ENCODE assay signal across 8 mouse cellular contexts in the genomic region with DNA sequence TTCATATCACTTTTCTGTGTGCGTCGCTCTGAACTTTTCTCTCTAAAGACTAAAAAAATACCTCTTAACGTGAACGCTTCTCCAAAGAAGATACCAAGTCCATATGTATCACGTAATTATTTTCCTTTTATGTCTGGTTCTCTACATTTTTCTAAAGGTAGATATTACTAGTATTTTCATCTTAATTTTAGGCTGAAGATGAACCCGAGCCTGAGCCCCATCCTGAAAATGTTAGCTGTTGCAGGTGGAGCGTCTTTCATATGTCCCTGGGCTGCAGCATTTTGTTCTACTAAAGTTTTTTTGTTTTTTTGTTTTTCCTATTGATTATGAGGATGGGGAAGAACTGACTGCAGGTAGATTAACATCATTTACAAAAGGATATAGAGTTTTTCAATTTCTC. TPM values are rescaled to one million over a fixed set of nuclear protein-coding genes. Genes with fewer than 3 reads are reported as not detected.
DNase-seq lines count a peak whose midpoint lies in the region; ATAC-seq and TF ChIP-seq lines count a peak whose summit lies in the region.

No protein-coding gene starts in this region.

- H3K27ac ChIP-seq in layer of hippocampus, adult 2 months = peak overlapping the region; percentile 88
- peak overlapping the region; percentile 81 for H3K27ac ChIP-seq in embryonic facial prominence, embryonic 12.5 days
- H3K27ac ChIP-seq in intestine, embryonic 16.5 days (ENCODE audit: low read length) = peak overlapping the region; percentile 58
- peak overlapping the region; percentile 68 for H3K27ac ChIP-seq in neural tube, embryonic 13.5 days (replicated peaks)

- under 1% methylated on average over 7 of the region's 7 CpGs for WGBS in embryonic facial prominence, embryonic 12.5 days
- under 1% methylated on average over 7 of the region's 7 CpGs for WGBS in intestine, embryonic 16.5 days
- WGBS in neural tube, embryonic 13.5 days = 2% methylated on average over 7 of the region's 7 CpGs

- no peaks in the 10 kb centered on the region for H3K9me3 ChIP-seq in embryonic facial prominence, embryonic 12.5 days
- no peaks in the 10 kb centered on the region for H3K9me3 ChIP-seq in intestine, embryonic 16.5 days (ENCODE audit: control insufficient read depth, low read length)
- no peaks in the 10 kb centered on the region for H3K9me3 ChIP-seq in neural tube, embryonic 13.5 days

- peak overlapping the region; percentile 47 for H3K4me2 ChIP-seq in embryonic facial prominence, embryonic 12.5 days (replicated peaks)
- peak overlapping the region; percentile 49 for H3K4me2 ChIP-seq in intestine, embryonic 16.5 days (ENCODE audit: low read depth, low read length)
- H3K4me2 ChIP-seq in neural tube, embryonic 13.5 days = peak overlapping the region; percentile 69

- no peak for DNase-seq in layer of hippocampus, adult 2 months (ENCODE audit: low spot score in 2 of 2)
- no peak for DNase-seq in layer of hippocampus, postnatal 36 days
- no peak for DNase-seq in gastrocnemius, adult 8-10 months (ENCODE audit: low spot score in 2 of 2)
- DNase-seq in kidney, adult 18-20 months = no peak

- H3K9ac ChIP-seq in embryonic facial prominence, embryonic 12.5 days = 0 out of 2 replicates have a peak overlapping the region, but pooled peaks have one; percentile 50
- peak overlapping the region; percentile 59 for H3K9ac ChIP-seq in intestine, embryonic 16.5 days (ENCODE audit: low read depth, low read length)
- peak overlapping the region; percentile 58 for H3K9ac ChIP-seq in neural tube, embryonic 13.5 days

- TF ChIP-seq CTCF in layer of hippocampus, adult 2 months (conservative IDR thresholded peaks at IDR 0.05) = no peak

- H3K27me3 ChIP-seq in embryonic facial prominence, embryonic 12.5 days = no peaks in the 10 kb centered on the region
- H3K27me3 ChIP-seq in intestine, embryonic 16.5 days (replicated peaks; ENCODE audit: control insufficient read depth, insufficient read depth, low read length) = no peaks in the 10 kb centered on the region
- H3K27me3 ChIP-seq in neural tube, embryonic 13.5 days = no peaks in the 10 kb centered on the region

- peak overlapping the region; percentile 75 for H3K4me3 ChIP-seq in layer of hippocampus, adult 2 months
- H3K4me3 ChIP-seq in embryonic facial prominence, embryonic 12.5 days = peak overlapping the region; percentile 50
- H3K4me3 ChIP-seq in intestine, embryonic 16.5 days (ENCODE audit: low read length) = peak overlapping the region; percentile 67
- peak overlapping the region; percentile 55 for H3K4me3 ChIP-seq in neural tube, embryonic 13.5 days

- H3K36me3 ChIP-seq in embryonic facial prominence, embryonic 12.5 days = peaks cover 19% of the 10 kb centered on the region
- no peaks in the 10 kb centered on the region for H3K36me3 ChIP-seq in intestine, embryonic 16.5 days (ENCODE audit: control insufficient read depth, insufficient read depth, low read length)
- peaks cover 15% of the 10 kb centered on the region for H3K36me3 ChIP-seq in neural tube, embryonic 13.5 days

- no peak for ATAC-seq in embryonic facial prominence, embryonic 12.5 days (ENCODE audit: insufficient number of reproducible peaks, insufficient read depth, low FRiP score, low TSS enrichment)
- no peak for ATAC-seq in intestine, embryonic 16.5 days
- no peak for ATAC-seq in neural tube, embryonic 13.5 days (ENCODE audit: low read depth)
- no peak for ATAC-seq in inflammation-experienced regulatory T-cells, adult 6 months

- H3K4me1 ChIP-seq in embryonic facial prominence, embryonic 12.5 days = peaks cover 13% of the 10 kb centered on the region; the same call in 1 of the 2 replicates
- peaks cover 5% of the 10 kb centered on the region; the same call in 1 of the 2 replicates for H3K4me1 ChIP-seq in intestine, embryonic 16.5 days (ENCODE audit: control insufficient read depth, insufficient read depth, low read length)
- H3K4me1 ChIP-seq in neural tube, embryonic 13.5 days (replicated peaks) = peaks cover 26% of the 10 kb centered on the region

RNA-seq across cellular contexts. Expression of a gene that starts 0.5 kb away (rescaled TPM):
- 10 to 100 TPM; 47.2 to 51.9 TPM for total RNA-seq in layer of hippocampus, adult 2 months (2021)
- 10 to 100 TPM; 47.3 to 52.9 TPM for total RNA-seq in layer of hippocampus, postnatal 36 days (2021)
- 259 and 261 TPM in 2 replicates for polyA plus RNA-seq in embryonic facial prominence, embryonic 12.5 days (2016; fragmentation: Nextera tagmentation; extraction: Ambion mirVana)
- 189 and 217 TPM in 2 replicates for polyA plus RNA-seq in intestine, embryonic 16.5 days (2015; fragmentation: Nextera tagmentation; extraction: Ambion mirVana)
- polyA plus RNA-seq in neural tube, embryonic 13.5 days (2015; fragmentation: Nextera tagmentation; extraction: Ambion mirVana) = 110 and 127 TPM in 2 replicates
- polyA plus RNA-seq in inflammation-experienced regulatory T-cells, adult 6 months (2017; shearing (Covaris generic)) = 100 to 1,000 TPM; 149 to 308 (median 151) TPM
- 10 to 100 TPM; 19.1 to 21.7 (median 20.9) TPM for total RNA-seq in gastrocnemius, adult 8-10 months (2022)

RNA-seq across cellular contexts. Expression of a gene that starts 6.0 kb away (rescaled TPM):
- 10 to 100 TPM; 30.3 to 32.9 TPM for total RNA-seq in layer of hippocampus, adult 2 months (2021)
- total RNA-seq in layer of hippocampus, postnatal 36 days (2021) = 10 to 100 TPM; 31.7 to 32.2 TPM
- polyA plus RNA-seq in embryonic facial prominence, embryonic 12.5 days (2016; fragmentation: Nextera tagmentation; extraction: Ambion mirVana) = 47.6 and 54.8 TPM in 2 replicates
- 46.1 and 48.4 TPM in 2 replicates for polyA plus RNA-seq in intestine, embryonic 16.5 days (2015; fragmentation: Nextera tagmentation; extraction: Ambion mirVana)
- polyA plus RNA-seq in neural tube, embryonic 13.5 days (2015; fragmentation: Nextera tagmentation; extraction: Ambion mirVana) = 51.7 and 58.1 TPM in 2 replicates
- polyA plus RNA-seq in inflammation-experienced regulatory T-cells, adult 6 months (2017; shearing (Covaris generic)) = 10 to 100 TPM; 28.2 to 45.1 (median 37.2) TPM
- 10 to 100 TPM; 25.1 to 30.6 (median 28.4) TPM for total RNA-seq in gastrocnemius, adult 8-10 months (2022)

RNA-seq across cellular contexts. Expression of a gene that starts 9.3 kb away (rescaled TPM):
- total RNA-seq in layer of hippocampus, adult 2 months (2021) = 100 to 1,000 TPM; 257 to 258 TPM
- total RNA-seq in layer of hippocampus, postnatal 36 days (2021) = 100 to 1,000 TPM; 255 to 262 TPM
- 30.1 and 32.7 TPM in 2 replicates for polyA plus RNA-seq in embryonic facial prominence, embryonic 12.5 days (2016; fragmentation: Nextera tagmentation; extraction: Ambion mirVana)
- 17.4 and 20.5 TPM in 2 replicates for polyA plus RNA-seq in intestine, embryonic 16.5 days (2015; fragmentation: Nextera tagmentation; extraction: Ambion mirVana)
- polyA plus RNA-seq in neural tube, embryonic 13.5 days (2015; fragmentation: Nextera tagmentation; extraction: Ambion mirVana) = 49.6 and 53.6 TPM in 2 replicates
- 10 to 100 TPM; 24.8 to 35.4 (median 25.0) TPM for polyA plus RNA-seq in inflammation-experienced regulatory T-cells, adult 6 months (2017; shearing (Covaris generic))
- total RNA-seq in gastrocnemius, adult 8-10 months (2022) = 10 to 100 TPM; 13.4 to 20.7 (median 15.7) TPM
